Mouse (Mus musculus) CD8-positive naive resting alpha-beta T cell, adult 2 months (primary cell): ENCODE results near the gene Cep83.
"Not testable (repeated sequence)": the region's sequence is repeated elsewhere in the genome, so short reads cannot be mapped to it uniquely, and the experiment has no call there.

Source experiments
- DNase-seq, 2 experiments: peaks; one replicate each; pipeline ENCODE4 v3.0.0; 2022; ENCODE audit warnings: low read depth in 2 of 2, low spot score in 2 of 2

The Cep83 gene

GRCm38 (mm10) chr10:94688420-94689175 lies at the start of gene Cep83:
Gene Cep83, plus strand, starts transcription at chr10:94688654.
- DNase-seq: peak; percentile 74 to 76

DNA sequence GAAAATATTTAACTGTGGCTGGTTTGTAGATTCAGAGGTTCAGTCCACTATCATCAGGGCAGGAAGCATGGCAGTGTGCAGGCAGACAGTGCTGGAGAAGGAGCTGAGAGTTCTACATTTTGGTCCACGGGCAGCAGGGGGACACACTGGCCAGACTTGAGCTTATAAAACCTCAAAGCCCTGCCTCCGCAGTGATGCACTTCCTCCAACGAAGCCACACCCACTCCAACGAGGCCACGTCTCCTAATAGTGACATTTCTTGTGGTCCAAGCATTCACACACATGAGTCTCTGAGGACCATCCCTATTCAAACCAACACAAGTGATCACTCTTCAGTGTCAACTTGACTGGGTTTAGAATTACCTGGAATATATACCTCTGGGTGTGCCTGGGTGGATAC lies 49.2 kb upstream of the Cep83 start:
- no peak for DNase-seq

GRCm38 (mm10) chr10:94640067-94640466 lies 48.4 kb upstream of the Cep83 start:
- no peak for DNase-seq

DNA sequence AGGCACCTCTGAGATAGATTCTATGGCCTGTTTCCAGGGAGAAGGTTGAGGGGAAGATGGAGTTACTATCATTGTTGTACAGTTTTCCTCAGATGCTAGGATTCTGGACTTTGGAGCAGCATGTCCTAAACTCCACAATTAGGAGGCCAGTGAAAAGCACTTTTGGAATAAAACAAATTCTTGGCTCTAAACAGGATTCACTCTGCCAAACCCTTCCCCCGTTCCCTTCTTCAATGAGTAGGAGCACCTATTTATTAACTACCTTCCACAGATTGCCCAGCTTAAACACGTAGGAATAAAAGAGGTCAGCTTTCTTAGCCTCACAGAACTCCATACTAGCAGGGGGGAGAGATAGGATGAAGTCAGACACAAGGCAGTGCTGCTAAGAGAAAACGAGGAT lies 24.4 kb upstream of the Cep83 start:
- DNase-seq: no peak

DNA sequence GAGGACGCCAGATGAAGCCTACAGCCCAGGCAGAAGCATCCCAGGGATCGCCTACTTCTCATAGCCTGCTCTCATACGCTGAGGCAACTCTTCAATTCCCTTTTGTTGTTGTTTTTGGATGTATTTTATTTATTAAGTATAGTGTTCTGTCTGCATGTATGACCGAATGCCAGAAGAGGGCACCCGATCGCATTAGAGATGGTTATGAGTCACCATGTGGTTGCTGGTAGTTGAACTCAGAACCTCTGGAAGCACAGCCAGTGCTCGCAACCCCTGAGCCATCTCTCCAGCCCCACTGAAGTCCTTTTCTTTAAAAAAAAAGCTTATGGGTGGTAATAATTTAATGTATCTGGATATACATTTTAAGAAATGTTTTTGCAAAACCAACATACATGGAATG lies 24.0 kb upstream of the Cep83 start:
- DNase-seq: no peak

- DNase-seq: no peak
Observed at GRCm38 (mm10) chr10:94668147-94668546, 20.3 kb upstream of the Cep83 start.

DNA sequence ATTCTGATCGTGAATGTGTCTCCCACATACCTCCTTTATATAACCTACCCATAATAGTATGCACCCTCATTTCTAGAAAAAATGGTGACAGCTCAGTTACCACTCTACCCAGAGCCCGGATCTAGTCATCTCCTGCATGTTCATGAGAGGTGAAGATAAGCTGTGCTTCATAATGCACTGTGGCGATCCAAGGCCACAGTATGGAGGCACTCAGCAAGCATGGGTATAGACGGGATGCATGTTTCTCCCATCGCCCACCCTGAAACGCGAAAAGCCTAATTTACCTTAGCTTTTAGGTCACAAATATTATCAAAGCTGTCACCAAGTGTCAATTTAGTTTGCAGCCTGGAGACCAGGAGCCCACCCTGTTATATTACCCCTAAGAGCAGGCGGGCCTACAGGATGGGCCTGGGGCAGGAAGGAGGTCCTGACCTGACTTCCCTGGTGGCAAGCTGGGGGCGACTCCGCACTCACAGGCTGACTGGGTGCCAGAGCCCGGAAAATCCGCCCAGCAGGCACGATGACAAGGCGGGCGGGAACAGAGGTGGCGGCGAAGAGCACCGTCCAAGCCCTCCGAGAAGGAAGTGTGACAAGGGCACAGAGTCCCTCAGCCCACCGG lies 544 bp upstream of the Cep83 start:
- DNase-seq: peak in 1 of 2 experiments; percentile 50

DNA sequence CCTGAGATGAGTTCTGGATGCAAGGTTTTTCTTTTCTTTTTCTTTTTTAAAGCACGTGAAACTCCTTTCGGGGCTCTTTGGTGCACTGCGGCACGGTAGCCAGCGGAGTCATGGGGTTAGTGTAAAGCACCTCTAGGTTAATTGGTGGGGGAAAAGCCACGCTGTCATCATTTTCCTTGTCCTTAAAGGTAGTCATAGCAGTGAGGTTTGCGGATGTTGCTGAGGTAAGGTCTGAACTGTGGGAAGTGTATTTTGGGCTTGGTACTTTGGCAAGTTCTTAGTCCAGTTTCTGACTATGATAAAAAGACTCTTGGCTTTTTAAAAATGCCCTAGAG lies 689 bp downstream of the Cep83 start:
- DNase-seq: no peak

- DNase-seq: no peak
Observed at GRCm38 (mm10) chr10:94690376-94690775, 1.9 kb downstream of the Cep83 start.

- DNase-seq: no peak
Observed at GRCm38 (mm10) chr10:94692163-94692562, 3.7 kb downstream of the Cep83 start.

DNA sequence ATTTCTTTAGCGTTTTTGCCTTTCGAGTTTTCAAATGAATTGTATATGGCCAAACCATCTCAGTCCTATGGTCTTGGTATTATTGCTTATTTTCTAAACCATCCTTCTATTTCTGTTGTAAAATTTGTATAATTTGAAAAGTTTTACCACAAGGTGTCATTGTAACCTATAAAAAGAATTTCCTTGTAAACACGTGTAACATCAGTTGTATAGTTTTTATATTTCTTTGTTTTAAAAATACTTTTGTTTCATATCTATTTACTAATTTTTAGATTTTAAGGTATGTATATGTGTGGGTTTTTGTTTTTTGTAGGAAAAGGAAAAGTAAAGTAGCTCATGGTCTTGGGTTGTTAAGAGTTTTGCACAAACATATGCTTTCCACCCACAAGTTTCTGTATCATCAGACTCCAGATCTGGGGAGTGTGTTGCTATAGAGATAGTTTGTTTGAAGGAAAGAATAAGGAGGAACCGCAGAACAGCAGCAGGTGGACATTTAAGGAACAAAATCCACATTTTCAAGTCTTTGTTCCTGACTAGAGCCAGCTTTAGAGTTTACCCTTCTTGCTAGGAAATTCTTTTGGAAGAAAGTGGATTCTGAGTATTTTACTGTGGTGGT lies 17.3 kb downstream of the Cep83 start:
- no peak for DNase-seq

DNA sequence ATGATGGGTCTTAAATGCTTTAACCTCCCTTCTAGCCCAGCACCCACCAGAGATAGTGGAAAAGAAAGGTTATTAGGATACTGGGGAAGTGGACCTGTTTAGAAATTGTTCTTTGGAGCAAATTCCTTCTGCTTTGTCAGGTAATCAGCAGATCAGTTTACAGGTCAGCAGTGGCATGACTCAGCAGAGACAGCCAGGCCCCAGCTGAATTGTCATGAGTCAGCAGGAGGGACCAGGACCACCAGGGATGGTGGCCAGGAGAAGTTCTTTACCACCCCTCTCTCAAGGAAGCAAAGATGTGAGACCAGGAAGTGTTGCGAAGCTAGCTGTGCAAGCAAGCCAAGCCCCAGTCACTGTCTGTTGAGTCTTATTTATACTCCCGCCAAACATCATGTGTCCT lies 18.2 kb downstream of the Cep83 start:
- DNase-seq: no peak

GRCm38 (mm10) chr10:94709622-94710319 lies 21.3 kb downstream of the Cep83 start:
- no peak for DNase-seq

DNA sequence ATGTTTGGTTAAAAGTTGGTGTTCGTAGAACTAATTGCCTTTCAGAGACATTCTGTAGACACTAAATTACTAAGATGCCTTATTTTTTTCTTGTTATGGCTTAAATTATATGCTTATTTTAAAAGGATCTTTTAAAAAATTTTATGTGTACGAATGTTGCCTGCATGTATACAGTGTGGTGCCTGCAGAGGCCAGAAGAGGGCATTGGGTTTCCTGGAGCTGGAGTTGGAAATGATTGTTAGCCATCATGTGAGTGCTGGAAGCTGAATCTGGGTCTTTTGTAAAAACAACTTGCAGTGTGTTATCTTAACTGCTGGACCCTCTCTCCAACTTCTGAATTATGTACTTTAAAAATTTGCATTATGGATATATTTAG lies 21.9 kb downstream of the Cep83 start:
- no peak for DNase-seq

DNA sequence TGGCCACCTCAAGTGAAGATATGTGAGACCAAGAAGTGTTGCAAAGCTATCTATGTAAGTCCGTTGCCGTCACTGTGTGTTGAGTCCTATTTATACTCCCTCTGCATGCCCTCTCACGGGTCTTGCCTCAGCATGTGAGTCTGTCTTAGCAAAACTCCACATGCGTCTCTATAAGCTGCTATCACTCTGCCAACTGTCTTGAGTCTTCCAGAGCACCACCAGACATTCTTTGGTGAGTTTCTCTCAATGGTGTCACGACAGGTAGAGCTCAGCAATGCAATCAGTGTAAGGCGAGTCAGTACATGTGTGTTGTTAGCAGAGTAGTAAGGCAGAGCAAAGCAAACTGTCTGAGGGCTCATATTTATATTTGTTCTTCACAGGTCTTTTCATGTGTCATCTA lies 31.8 kb downstream of the Cep83 start:
- no peak for DNase-seq

DNA sequence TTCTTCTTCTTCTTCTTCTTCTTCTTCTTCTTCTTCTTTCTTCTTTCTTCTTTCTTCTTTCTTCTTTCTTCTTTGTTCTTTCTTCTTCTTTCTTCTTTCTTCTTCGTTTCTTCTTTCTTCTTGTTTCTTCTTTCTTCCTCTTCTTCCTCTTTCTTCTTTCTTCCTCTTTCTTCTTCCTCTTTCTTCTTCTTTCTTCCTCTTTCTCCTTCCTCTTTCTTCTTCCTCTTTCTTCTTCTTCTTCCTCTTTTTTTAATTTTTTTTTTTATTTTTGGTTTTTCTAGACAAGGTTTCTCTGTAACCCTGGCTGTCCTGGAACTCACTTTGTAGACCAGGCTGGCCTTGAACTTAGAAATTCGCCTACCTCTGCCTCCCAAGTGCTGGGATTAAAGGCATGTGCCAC lies 39.6 kb downstream of the Cep83 start:
- DNase-seq: not testable (repeated sequence)

DNA sequence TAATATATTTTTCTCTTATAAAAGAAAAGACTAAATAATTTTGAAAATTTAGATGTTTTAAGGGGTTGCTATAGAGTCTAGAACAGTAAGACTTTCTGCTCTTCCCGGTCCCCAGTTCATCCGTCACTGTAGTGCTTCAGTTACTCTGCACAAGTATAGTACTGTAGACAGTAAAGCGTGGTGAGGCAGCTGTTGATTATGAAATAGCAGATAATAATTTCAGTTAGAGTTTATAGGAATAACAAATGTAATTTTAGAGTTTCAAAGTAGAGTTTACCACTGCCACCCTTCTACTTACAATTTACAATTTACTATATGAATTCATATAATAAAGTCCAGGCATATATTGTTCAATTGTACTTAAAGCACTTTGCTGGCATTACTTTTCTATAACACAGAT lies 42.0 kb downstream of the Cep83 start:
- DNase-seq: no peak

GRCm38 (mm10) chr10:94734829-94735228 lies 46.4 kb downstream of the Cep83 start:
- no peak for DNase-seq

DNA sequence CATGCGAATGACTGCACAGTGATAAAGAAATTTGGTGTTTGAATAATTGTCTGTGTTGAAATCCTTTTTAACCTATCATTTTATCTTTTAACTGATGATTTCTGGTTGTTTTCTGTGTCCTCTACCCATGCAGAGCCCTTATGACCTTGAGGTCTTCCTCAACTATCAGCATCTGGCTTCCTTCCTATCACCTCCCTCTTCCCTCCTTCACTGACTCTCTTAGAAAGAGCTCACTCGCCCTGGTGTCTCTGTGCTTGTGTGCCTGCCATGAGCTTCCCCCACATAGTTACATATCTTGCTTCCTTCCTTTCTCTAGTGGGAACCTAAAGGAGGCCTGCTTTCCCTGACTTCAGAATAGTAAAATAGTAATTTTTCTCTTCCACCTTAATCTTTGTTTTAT lies 51.8 kb downstream of the Cep83 start:
- no peak for DNase-seq

DNA sequence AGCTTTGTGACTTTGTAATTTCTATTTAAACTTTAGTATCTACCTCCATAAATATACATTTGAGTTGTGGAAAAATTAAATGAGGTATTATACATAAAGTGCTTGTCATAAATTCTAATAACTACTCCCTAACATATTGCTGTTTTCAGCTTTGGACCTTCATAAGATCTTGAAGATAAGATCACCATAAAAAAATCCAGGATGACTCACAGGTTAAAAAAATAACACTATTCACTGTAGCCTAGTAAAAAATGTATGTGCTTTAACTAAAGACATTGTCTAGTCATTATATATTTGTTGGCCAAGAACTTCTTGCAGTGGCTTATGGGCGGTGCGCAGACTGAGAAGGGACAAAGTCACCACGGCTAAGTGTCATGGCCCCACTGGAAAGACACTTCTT lies 53.0 kb downstream of the Cep83 start:
- DNase-seq: no peak

DNA sequence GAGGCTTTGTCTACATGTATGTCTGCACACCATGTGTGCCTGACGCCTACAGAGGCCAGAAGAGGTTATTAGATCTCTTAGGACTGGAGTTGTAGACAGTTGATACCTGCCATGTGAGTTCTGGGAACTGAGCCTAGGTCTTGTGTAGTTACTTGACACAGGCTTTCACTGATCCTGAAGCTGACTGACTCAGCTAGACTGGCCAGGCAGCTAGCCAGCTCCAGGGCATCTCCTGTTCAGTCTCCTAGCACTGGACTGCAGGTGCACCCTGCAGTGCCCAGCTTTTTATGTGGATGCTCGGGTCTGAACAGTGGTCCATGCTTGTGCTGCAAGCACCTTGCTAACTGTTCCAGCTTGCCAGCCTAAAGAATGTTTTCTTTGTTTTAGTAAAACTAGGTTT lies 58.6 kb downstream of the Cep83 start:
- no peak for DNase-seq

DNA sequence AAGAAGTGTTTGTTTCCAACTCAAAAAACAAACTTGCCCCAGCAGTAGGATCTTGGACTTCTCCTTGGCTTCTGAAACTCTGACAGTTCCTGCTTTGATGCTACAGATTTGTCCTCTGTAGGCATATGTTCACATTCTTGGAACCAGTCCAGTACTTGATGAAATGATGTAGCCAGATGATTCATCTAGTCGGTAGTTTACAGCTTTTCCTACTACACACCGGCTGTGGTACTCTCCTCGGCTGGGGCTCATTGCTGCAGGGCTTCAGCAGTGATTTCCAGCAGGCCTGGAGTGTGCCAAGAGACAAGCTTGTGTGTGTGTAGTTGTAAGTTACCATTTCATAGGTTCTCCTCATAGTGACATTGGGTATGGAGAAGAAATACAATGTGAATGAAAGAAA lies 83.0 kb downstream of the Cep83 start:
- no peak for DNase-seq
